Mouse (Mus musculus): ENCODE data around the gene Msl1.
A peak's percentile ranks its signal among the peaks of the same experiment; 100 is the strongest.

Msl1 gene

DNA sequence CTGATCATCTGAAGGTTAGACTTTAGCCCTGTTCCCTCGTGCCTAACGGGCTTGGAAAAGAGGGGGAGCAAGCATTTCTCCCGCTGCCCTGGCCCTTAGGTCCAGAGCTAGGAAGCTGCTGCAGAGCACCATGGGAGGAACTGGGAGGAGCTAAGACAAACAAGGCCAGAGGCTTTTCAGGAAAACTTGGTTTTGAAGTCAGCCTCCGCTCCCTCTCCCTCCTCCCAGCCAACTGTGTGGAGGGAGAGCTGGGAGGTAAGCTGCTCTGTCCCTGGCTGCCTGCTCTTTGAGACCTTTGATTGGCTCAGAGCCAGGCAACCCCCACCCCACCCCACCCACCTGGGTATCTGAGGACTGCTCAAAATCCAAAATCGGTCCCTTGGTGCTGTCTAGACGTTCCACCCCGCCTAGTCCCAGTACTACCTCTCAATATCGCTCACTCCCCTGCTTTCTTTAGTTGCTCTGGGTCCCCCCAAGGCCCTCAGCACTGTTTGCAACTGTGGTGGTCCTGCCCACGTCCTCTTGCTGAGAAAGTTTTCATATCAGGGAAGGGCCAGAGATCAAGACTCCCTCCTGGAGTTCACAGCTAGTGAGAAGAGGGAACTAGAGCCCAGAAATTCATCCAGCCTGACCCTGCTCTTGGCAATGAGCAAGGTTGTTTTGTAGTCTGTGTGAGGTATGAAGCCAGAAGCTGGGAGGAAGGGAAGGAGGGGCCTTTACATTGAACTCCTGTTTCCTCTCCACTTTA, 18.3 kb upstream of the Msl1 start:
- DNase-seq (ENCODE audit: low spot score), result no peak

DNA sequence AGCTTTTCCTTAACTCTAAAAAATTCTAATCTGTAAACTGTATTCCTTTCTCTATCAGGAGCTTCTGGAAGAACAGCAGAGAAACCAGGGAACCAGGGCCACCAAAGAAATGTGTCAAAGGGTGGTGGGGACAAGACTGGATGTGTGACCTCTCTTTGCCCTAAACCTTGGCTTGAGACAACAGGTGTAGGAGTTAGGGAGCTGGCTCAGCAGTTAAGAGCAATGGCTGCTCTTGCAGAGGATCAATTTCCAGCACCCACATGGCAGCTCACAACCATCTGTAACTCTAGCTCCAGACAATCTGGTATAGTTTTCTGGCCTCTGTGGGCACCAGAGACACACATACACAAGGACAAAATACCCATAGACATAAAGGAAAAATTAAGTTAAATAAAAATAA, 17.4 kb upstream of the Msl1 start:
- DNase-seq (ENCODE audit: low spot score), result no peak

DNA sequence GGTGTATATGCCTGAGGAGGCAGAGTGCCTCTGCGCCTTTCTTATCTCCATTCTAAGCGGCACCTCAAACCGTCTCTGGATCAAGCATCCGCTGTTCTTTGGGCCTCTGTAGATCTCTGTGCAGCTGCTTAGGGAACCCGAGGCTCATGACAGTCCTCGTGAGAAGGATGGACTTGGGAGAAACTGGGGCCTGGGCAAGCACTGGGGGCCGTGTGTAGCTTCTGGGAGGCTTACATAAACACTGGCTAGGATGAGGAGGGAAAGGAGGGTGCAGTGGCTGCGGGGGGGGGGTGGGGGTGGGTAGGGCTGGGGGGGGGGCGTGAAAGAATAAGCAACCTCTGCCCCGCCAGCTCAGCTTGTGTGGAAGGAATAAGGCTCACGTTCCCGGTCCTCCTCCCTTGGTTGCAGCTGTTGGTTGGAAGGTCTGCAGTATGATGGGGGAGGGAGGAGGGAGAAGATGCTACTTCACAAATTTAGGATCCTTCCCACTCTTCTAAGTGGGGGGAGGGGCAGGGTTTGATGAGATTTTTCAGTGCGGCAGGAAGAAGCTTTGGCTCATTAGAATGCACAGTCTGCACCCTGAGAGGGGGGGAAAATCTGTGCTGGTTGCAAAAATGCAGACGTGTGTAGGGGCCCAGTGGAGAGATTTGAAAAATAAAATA, 13.3 kb upstream of the Msl1 start:
- no peak for DNase-seq (ENCODE audit: low spot score)

DNA sequence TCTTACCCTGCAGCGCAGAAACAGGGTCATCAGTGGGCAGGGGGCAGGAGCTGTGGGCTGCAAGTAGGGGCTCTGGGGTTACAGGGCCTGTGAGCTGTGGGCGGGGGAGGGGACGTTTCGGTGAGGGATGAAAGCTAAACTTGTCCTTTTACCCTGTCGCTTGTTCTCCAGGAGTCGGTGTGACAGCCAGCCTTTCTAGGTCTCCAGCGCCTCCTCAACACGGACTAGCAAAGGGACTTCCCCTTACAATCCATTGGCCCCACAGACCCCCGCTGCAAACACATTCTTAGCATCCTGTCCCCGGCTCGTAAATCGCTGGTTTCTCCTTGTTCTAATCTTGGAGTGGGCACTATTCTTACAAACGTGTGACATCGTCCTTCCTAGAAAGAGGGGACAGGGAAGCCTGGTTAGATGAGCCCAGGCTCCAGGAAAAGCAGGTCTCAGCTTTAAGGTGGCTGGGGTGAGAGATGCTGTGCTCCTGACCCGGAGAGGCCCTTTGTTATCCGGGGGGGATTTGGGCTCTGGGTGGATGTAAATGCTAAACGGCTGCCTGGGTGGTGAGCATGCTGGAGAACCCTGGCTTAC, 12.6 kb upstream of the Msl1 start:
- no peak for DNase-seq (ENCODE audit: low spot score)

DNA sequence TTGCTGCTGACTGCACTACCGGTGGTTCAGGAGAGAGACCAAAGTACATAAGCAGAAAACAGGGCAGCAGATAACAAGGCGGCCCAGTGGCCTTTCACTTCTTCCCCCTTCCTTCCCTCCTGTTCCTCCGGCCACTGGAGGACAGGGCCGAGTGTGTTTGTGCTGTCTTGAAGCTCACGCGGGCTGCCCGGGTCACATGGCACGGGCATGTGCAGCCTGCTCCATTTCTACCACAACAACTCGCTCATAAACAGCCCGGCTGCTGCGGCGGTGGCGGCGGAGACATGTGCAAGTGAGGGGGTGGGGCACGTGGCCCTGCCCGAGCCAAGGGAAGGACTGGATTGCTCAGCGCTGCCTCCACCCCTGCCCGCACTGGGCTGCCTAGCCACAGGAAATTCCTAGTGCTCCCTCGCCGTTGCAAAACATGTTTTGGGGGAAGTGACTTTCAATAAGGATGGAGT, 12.1 kb upstream of the Msl1 start:
- peak; percentile 93 for DNase-seq (ENCODE audit: low spot score)

DNA sequence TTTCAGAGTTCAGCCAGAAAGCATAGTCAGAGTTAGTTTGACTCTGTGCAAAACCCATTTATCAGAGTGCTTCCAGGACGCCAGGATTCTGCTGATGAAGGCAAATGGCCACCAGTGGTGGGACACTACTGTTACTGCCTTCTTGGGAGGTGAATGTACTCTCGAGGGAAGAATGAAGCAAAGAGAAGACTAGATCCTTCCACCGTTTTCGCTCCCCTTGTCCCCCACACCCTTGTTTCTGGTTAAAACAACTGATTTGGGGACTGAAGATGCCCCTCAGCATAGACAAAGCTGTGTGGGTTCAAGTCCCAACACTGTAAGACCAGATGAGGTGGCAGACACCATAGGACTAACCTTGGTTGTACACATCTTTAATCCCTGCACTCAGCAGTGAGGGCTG, 11.2 kb upstream of the Msl1 start:
- DNase-seq (ENCODE audit: low spot score), result no peak

DNA sequence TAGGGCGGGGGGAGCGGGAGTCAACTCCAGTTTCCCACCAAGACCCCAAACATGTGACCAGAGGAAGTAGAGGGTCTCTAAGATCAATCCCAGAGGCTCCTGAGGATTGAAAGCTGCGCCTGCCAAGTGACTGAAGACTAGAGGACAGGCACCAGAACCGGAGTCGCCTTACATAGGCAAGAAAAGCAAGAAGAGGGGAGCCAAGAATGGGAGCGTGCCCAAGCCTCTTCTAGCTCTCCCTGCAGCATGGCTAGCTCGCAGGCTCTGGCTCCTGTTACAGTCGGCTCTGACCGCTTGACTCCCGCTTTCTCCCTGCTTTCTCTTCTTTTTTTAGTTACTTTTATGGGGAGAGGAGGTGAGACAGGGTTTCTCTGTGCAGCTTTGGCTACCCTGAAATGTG, 10.1 kb upstream of the Msl1 start:
- DNase-seq (ENCODE audit: low spot score), result no peak

DNA sequence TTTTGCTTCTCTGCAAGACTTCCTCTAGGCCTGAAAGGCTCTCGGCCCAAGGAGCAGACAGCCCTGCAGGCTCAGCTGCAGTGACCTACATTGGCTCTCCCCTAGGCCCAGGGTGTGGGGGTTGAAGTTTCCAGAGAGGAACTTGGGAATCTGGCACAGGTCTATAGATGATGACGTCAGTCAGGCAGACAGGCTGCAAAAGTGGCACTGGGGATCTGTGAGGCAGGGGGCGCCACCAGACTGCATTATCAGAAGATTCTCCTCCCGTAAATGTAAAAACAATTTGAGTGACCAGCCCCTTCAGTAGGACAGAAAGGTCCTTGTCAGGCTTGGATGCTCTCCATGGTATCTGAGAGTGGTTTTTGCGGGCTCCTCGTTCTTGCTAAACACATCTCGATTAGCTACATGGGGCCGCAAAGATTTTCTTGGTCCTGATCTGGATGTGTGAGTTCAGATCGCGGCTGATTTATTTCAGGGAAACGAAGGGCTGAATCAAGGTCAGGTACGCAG, 9.5 kb upstream of the Msl1 start:
- DNase-seq (ENCODE audit: low spot score), result no peak

DNA sequence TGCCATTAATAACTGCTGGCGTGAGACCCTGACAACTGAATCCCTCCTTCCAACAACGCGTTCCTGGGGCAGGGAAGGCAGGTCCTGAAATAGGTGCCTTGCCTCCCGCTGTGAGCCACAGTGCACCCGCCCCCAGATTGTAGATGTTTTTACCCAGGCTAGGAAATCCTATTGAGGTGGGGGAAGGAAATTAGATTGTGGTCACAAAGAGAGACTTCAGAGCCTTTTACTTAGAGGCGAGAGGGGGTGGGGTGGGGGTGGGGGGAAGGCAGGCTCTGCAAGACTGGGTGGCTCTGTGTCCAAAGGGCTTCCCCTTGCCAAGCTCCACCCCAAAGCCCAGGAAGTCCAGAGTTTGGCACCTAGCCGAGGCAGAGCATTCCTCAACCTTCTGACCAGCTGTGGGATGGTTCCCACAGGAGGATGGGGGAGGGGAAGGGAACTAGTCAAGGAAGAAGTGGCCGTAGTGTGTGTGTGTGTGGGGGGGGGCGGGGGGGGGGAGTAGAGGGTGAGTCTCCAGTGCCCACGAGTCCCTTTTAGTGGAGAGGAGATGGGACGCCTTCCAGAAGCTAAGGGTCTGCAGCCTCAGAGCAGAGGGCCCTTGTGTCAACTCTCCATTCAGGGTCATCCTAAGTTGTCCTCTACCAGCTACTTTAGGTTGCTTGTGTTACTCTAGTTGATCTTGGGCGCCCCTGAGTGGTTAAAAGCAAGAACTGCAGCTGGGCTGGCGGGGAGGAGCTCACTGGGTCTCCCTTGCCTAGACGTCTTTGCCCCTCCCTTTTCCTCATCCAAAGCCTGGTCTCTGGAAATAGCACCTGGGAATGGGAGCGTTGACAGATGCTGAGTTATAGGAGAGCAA, 8.7 kb upstream of the Msl1 start:
- DNase-seq (ENCODE audit: low spot score), result peak; percentile 99

DNA sequence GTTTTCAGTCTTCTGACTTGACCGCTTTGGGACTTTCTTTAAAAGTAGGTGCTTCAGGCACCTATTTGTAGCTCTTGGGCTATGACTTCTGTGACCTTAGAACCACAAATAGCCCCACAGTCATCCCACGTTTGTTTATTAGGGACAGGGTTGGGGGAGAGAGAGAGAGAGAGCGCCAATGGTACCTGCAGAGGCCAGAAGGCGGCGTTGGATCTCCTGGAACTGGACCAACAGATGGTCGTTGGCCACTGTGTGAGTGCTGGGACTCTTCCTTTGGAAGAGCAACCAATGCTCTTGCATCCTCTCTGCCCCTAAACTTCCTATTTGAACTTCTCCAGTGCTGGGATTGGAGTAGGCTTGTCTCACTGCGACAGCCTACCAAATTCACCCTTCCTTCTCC, 8.1 kb upstream of the Msl1 start:
- DNase-seq (ENCODE audit: low spot score), result no peak

DNA sequence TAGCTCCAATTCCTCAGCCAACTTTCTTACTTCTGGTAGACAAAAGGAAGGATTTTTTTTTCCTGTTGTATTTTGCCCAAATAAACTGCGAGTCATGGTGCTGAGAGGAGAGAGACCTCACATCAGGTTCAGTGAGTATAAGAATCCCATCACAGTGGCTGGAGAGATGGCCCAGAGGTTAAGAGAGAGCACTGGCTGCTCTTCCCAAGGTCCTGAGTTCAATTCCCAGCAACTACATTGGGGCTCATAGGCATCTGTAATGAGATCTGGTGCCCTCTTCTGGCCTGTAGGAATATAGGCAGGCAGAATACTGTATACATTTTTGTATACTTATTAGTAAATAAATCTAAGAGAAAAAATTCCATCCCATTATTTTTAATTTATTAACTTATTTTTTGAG, 7.6 kb upstream of the Msl1 start:
- no peak for DNase-seq (ENCODE audit: low spot score)

DNA sequence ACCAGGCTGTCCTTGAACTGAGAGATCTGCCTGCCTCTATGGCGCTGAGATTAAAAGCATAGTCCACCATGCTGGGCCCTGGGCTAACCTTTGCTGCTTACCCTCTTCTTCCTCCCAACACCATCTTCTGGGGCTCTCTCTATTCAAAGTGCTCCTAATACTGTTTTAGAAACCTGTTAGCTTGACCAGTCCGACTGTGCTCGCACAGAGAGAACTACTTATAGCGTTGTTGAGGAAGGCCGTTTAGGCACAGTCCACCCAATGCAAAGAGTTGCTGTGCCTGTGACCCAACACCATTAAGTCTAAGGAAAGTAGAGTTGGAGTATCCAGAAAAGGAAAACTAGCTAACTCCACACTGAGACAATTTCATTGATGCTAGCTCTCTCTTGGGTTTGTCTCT, 7.2 kb upstream of the Msl1 start:
- DNase-seq (ENCODE audit: low spot score), result no peak

DNA sequence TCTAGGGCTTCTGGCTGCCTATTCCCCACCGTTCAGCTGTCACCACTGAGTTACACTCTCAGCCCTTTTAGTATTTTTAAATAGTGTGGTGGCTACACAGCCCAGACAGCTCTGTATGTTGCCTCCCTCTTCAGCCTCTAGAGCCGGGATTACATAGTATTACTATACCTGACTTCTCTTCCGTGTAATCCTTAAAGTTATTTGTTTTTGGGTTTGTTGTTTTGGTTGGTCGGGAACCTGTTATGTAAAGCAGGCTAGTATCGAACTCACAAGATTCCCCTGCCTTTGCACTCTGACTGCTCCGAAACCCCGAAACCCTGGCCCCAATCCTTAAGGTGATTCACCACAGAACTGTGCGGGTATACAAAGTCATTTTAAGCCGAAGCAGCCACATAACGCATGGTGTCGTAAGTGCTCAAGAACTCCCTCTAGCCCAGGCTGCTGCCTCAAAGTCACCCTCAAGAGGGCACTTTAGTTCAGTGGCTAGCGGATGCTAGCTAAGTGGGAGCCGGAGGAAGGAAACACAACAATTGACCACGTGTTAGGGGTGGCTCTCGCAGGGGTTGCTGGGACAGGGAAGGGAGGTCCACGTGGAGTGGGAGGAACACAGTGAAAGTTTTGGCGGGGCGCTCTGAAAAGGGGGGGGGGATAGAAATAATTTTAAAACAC, 6.6 kb upstream of the Msl1 start:
- DNase-seq (ENCODE audit: low spot score), result no peak

DNA sequence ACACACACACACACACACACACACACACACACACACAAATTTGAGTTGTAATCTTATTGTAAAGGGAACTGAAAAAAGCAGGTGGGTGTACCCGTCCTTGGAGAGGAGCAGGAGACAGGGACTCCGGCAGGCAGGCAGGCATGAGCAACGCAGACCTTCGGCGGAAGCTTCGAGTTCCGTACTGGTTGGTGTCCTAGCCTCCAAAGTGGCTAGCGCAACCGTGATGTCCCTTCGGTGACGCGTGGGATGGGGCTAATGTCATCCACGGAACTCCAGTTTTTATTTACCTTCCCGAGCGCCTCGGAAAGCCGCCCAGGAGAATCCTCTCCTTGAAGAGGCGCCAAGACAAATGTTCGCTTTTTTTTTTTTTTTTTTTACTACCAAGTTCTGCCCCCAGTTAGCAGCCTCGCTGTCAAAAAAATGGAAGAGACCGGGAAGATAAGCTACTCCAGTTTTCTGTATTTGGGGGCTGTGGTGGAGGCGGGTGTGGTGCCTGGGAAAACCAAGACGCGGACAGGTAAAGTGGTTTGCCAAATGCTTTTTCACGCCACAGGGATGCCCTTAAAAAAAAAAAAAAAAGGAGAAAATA, 6.0 kb upstream of the Msl1 start:
- no peak for DNase-seq (ENCODE audit: low spot score)

DNA sequence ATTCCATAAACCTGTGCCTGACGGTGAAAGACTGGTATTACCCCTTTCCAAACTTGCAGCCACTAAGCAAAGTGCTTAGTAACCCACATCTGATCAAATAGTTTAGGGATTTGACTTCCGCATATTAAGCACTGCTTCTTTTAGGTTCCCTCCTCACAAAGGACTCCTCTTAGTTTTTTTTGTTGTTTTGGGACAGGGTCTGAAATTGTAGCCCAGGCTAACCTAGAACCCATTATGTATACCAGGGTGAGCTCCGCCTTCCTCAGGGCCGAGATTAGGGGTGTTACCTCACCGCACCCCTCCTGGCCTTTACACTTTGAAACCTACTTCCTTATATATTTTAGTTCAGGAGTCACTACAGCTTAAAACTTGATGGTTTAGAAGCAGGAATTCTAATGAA, 5.5 kb upstream of the Msl1 start:
- no peak for DNase-seq (ENCODE audit: low spot score)

DNA sequence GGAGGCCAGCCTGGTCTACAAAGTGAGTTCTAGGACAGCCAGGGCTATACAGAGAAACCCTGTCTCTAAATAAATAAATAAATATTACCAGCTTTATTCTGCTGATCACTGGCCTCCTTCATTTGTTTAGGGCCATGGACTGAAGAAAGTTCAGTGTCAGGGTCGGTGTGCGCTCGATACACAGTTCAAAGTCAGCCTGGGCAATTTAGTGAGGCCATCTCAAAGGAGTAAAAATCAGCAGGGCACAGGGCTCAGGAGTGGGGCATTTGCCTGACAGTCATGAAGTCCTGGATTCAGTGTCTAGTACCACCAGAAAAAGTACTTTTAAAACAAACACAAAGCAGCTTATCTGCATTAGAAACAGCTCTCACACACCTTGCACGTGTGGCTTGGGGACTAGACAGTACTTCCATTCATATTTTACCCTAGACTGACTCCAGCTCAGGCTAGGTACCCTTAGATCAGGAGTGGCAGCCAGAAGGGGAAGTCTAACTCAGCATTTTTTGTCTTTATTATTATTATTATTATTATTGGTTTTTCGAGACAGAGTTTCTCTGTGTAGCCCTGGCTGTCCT, 4.6 kb upstream of the Msl1 start:
- DNase-seq (ENCODE audit: low spot score), result no peak

DNA sequence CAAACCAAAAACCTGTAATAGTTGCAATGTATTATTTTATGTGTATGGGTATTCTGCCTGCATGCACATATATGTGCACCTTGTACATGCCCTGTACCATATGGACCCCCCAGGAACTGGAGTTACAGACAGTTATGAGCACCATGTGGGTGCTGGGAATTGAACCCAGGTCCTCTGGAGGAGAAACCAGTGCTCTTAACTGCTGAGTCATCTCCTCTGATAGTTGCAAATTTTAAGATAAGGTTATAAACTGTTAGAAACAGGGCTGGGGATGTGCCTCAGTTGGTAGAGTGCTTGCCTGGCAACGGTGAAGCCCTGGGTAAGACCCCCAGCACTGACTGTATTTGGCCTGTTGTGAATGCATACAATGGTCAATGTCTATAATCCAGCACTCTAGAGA, 3.9 kb upstream of the Msl1 start:
- no peak for DNase-seq (ENCODE audit: low spot score)

DNA sequence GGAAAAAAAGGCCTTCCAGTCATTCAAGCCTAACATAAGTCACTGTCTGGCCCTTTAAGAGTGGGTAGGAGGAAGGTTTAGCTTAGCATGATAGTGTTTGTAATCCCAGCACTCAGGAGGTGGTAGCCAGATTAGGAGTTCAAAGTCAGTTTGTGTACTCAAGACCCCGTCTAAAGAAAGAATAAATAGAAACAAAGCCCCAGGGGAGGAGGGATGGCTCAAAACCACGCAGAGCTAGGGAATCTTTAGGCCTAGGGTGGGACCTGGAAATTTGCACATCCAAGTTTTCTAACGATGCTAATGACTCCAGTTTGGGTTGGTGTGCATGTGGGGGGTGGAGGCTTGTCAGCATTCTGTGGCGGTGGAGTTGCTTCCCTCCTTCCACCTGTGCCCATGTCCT, 3.2 kb upstream of the Msl1 start:
- no peak for DNase-seq (ENCODE audit: low spot score)

DNA sequence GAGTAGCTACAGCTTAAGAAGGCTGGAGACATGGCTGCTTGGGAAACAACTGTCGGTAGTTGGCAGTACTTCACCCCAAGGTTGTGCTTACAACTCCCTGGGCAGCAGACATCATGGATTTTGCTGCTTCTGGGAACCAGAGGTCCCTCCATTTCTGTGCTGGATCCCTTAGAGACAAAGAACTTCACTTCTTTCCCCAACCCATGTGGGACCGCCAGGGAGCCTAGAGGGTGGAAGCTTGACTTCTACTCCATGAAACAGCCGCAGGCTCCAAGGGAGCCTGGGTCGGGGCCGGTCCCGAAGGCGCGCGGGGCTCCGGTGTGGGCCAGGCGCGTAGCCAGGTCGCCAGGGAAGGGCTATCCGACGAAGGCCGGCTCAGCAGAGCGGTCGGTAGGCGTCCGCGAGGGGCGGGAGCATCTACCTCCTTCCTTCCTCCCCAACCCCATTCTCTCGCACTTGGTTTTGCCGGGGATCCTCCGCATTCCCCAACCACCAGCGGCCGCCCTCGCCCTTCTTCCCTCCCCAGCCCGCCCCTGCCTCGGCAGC, 774 bp upstream of the Msl1 start:
- DNase-seq (ENCODE audit: low spot score), result no peak

DNA sequence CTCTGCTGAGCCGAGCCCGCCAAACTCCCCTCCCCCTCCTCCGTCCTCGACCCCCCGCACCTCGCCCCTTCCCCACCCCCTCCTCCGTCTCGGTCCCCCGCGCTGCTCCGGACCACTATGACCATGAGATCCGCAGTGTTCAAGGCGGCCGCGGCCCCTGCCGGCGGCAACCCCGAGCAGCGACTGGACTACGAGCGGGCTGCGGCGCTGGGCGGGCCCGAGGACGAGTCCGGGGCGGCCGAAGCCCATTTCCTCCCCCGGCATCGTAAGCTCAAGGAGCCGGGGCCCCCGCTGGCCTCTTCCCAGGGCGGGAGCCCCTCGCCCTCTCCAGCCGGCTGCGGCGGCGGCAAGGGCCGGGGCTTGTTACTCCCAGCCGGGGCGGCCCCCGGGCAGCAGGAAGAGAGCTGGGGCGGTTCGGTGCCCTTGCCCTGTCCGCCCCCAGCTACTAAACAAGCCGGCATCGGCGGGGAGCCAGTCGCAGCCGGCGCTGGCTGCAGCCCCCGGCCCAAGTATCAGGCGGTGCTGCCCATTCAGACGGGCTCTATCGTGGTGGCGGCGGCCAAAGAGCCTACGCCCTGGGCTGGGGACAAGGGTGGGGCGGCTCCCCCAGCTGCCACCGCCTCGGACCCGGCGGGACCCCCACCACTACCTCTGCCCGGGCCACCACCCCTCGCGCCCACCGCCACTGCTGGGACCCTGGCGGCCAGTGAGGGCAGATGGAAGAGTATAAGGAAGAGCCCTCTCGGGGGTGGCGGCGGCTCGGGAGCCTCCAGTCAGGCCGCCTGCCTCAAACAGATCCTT, 598 bp downstream of the Msl1 start:
- DNase-seq (ENCODE audit: low spot score), result no peak
